Comparison of ENCODE assay signal across 8 mouse cellular contexts in genomic region chr5:5693956-5694653, GRCm38 (mm10). TPM values are rescaled to one million over a fixed set of nuclear protein-coding genes. Genes with fewer than 3 reads are reported as not detected.
DNase-seq lines count a peak whose midpoint lies in the region; ATAC-seq and TF ChIP-seq lines count a peak whose summit lies in the region.

Steap2 (minus strand) TSS chr5:5694578.

- H3K4me1 ChIP-seq in cerebellum, adult 2 months (ENCODE audit: control insufficient read depth, insufficient read depth, low read length) = no peaks in the 10 kb centered on the region

- H3K27me3 ChIP-seq in cerebellum, adult 2 months (ENCODE audit: control insufficient read depth, insufficient read depth, low read length) = no peaks in the 10 kb centered on the region

- H3K4me3 ChIP-seq in cerebellum, adult 2 months (replicated peaks; ENCODE audit: insufficient read depth, low read depth, low read length) = peak within 1 kb of the TSS; percentile 59
- peak within 1 kb of the TSS; percentile 66 for H3K4me3 ChIP-seq in left cerebral cortex, adult 2 months

- TF ChIP-seq CTCF in cerebellum, adult 2 months (IDR thresholded peaks at IDR 0.05; ENCODE audit: borderline replicate concordance, insufficient read depth, low read depth, low read length) = no peak
- TF ChIP-seq CTCF in left cerebral cortex, adult 2 months (IDR thresholded peaks at IDR 0.05) = no peak

- TF ChIP-seq POLR2A in cerebellum, adult 2 months (IDR thresholded peaks at IDR 0.05; ENCODE audit: borderline replicate concordance, insufficient read depth, low read length) = no peak

- under 1% methylated on average over 65 of the region's 66 CpGs for WGBS in cerebellum, adult 2 months

- no peak within 1 kb of the TSS for H3K27ac ChIP-seq in cerebellum, adult 2 months (ENCODE audit: insufficient read depth, low read length)
- peak within 1 kb of the TSS; percentile 40 for H3K27ac ChIP-seq in left cerebral cortex, adult 2 months

- intact Hi-C loops in left cerebral cortex, adult 2 months (cut with DNase I) = loop anchor here (5.0 kb wide), 2 partner anchors 53 to 182 kb away; partner anchors contain the start of genes Cldn12 and Steap1

- peak; percentile 74 for DNase-seq in R1 (ENCODE audit: low read depth, low spot score)
- peak; percentile 64 for DNase-seq in cerebellum, adult 2 months
- peak; percentile 51 for DNase-seq in forelimb bud, embryonic 11.5 days (ENCODE audit: low read depth, low spot score)
- DNase-seq in heart, postnatal 4 days = peak; percentile 56
- peak; percentile 40 to 53 for DNase-seq in left cerebral cortex, adult 2 months (ENCODE audit: extremely low spot score in 1 of 2, low spot score in 2 of 2)
- DNase-seq in lung, postnatal 4 days = peak; percentile 58 to 68
- peak; percentile 50 for DNase-seq in right cerebral cortex, postnatal 25 days

- no peak for ATAC-seq in erythroid progenitor cell, adult 5-6 weeks (replicated peaks; ENCODE audit: low FRiP score, poor library complexity, severe bottlenecking)

RNA-seq across cellular contexts. Expression of gene Steap2, which starts in this region (rescaled TPM):
- 36.9 and 40.7 TPM in 2 replicates for polyA plus RNA-seq in cerebellum, adult 2 months (2012; rRNA removed)
- 1 to 10 TPM; 1.7 to 1.9 TPM for total RNA-seq in heart, postnatal 4 days (2021)
- 1 to 10 TPM; 8.1 to 9.5 TPM for total RNA-seq in left cerebral cortex, adult 2 months (2021)
- total RNA-seq in erythroid progenitor cell, adult 5-6 weeks (2015; ENCODE audit: low replicate concordance) = not detected in 2 replicates
- not detected in 2 replicates for total RNA-seq in erythroid progenitor cell, adult 5-6 weeks (2017; ENCODE audit: low replicate concordance)
